Mouse (Mus musculus) C2C12 (cell line): Measurements from ENCODE around the gene E330017A01Rik. TPM values are rescaled to one million over a fixed set of nuclear protein-coding genes. Genes with fewer than 3 reads are reported as not detected.

Experiments used
- H3K27me3 ChIP-seq: one replicate; pipeline ENCODE4 v1.6.1; 2011; ENCODE audit not compliant: control insufficient read depth, insufficient read depth, insufficient read length
- H3K36me3 ChIP-seq: one replicate; pipeline ENCODE4 v1.6.1; 2011; ENCODE audit not compliant: control insufficient read depth, insufficient read depth
- H3K4me3 ChIP-seq: one replicate; pipeline ENCODE4 v1.5.1; 2011; ENCODE audit warnings: mild to moderate bottlenecking, control low read depth; ENCODE audit not compliant: poor library complexity, insufficient read depth, severe bottlenecking
- H3K79me2 ChIP-seq: one replicate; pipeline ENCODE4 v1.6.1; 2011; ENCODE audit not compliant: control insufficient read depth, insufficient read depth
- H3K79me3 ChIP-seq: one replicate; pipeline ENCODE4 v1.6.1; 2011; ENCODE audit warnings: low read depth, control low read depth
- H3ac ChIP-seq: one replicate; pipeline ENCODE3; 2011; ENCODE audit warnings: low read depth; ENCODE audit not compliant: control insufficient read depth, insufficient read length
- CEBPB ChIP-seq: IDR thresholded peaks from one replicate; pipeline ENCODE4 v1.6.1; 2011; ENCODE audit warnings: low read depth, mild to moderate bottlenecking, control low read depth, moderate library complexity
- CTCF ChIP-seq: IDR thresholded peaks from one replicate; pipeline ENCODE4 v1.5.1; 2011; ENCODE audit not compliant: control insufficient read depth, insufficient read depth, insufficient read length
- FOSL1 ChIP-seq: IDR thresholded peaks from one replicate; pipeline ENCODE4 v1.8.0; 2011; ENCODE audit warnings: mild to moderate bottlenecking, low read length; ENCODE audit not compliant: poor library complexity, insufficient read depth, severe bottlenecking
- MAX ChIP-seq: IDR thresholded peaks from one replicate; pipeline ENCODE4 v1.6.1; 2011; ENCODE audit warnings: mild to moderate bottlenecking, control low read depth
- MYOD1 ChIP-seq: IDR thresholded peaks from one replicate; pipeline ENCODE4 v1.6.1; 2011; ENCODE audit warnings: low read depth; ENCODE audit not compliant: control insufficient read depth, insufficient read length
- MYOG ChIP-seq: IDR thresholded peaks from one replicate; pipeline ENCODE4 v1.6.1; 2011; ENCODE audit not compliant: control insufficient read depth, insufficient read length; ENCODE audit errors: extremely low read depth
- USF1 ChIP-seq: IDR thresholded peaks from one replicate; pipeline ENCODE4 v1.6.1; 2011; ENCODE audit warnings: low read depth, mild to moderate bottlenecking, control low read depth, moderate library complexity
- polyA plus RNA-seq: library from polyadenylated mRNA; unstranded; fragments of >200 nt; fragmentation: generic; extraction: Trizol; gene quantifications from one replicate; pipeline ENCODE4 v1.2.1, GENCODE M21; 2012; ENCODE audit warnings: missing spikeins

The E330017A01Rik gene
- polyA plus RNA-seq, 1 experiment: not detected

GRCm38 (mm10) chr16:58612969-58613368, 25.6 kb downstream of the E330017A01Rik start:
- H3K79me3 ChIP-seq: no peaks in the 10 kb centered on the region
- H3K4me3 ChIP-seq: no peak overlapping the region
- H3K27me3 ChIP-seq: no peaks in the 10 kb centered on the region
- H3ac ChIP-seq: no peak overlapping the region
- no peaks in the 10 kb centered on the region for H3K36me3 ChIP-seq
- TF ChIP-seq CTCF (no peak), USF1 (no peak), MAX (no peak), MYOD1 (no peak)
- no peaks in the 10 kb centered on the region for H3K79me2 ChIP-seq

- Histone ChIP-seq H3K79me2 (no peaks in the 10 kb centered on the region), H3ac (no peak overlapping the region), H3K4me3 (no peak overlapping the region), H3K36me3 (no peaks in the 10 kb centered on the region), H3K27me3 (no peaks in the 10 kb centered on the region), H3K79me3 (no peaks in the 10 kb centered on the region)
- TF ChIP-seq MYOD1 (no peak), CTCF (no peak), USF1 (no peak), MAX (no peak), CEBPB (no peak), MYOG (no peak), FOSL1 (no peak)
Observed at GRCm38 (mm10) chr16:58607101-58607500, 31.4 kb downstream of the E330017A01Rik start.

GRCm38 (mm10) chr16:58604680-58605079, 33.9 kb downstream of the E330017A01Rik start:
- Histone ChIP-seq H3K79me2 (no peaks in the 10 kb centered on the region), H3K4me3 (no peak overlapping the region), H3ac (no peak overlapping the region), H3K79me3 (no peaks in the 10 kb centered on the region), H3K27me3 (no peaks in the 10 kb centered on the region), H3K36me3 (no peaks in the 10 kb centered on the region)
- TF ChIP-seq FOSL1: no peak
- no peak for TF ChIP-seq CEBPB
- no peak for TF ChIP-seq USF1
- TF ChIP-seq MYOG: no peak
- TF ChIP-seq CTCF: no peak
- no peak for TF ChIP-seq MYOD1
- TF ChIP-seq MAX: no peak

- Histone ChIP-seq H3K79me2 (no peaks in the 10 kb centered on the region), H3K36me3 (no peaks in the 10 kb centered on the region)
- TF ChIP-seq USF1: no peak
- no peak for TF ChIP-seq CEBPB
- no peak for TF ChIP-seq MYOD1
- TF ChIP-seq MAX: no peak
- no peak for TF ChIP-seq FOSL1
- no peak for TF ChIP-seq MYOG
- no peak for TF ChIP-seq CTCF
Observed at GRCm38 (mm10) chr16:58603831-58604230, 34.7 kb downstream of the E330017A01Rik start.

DNA sequence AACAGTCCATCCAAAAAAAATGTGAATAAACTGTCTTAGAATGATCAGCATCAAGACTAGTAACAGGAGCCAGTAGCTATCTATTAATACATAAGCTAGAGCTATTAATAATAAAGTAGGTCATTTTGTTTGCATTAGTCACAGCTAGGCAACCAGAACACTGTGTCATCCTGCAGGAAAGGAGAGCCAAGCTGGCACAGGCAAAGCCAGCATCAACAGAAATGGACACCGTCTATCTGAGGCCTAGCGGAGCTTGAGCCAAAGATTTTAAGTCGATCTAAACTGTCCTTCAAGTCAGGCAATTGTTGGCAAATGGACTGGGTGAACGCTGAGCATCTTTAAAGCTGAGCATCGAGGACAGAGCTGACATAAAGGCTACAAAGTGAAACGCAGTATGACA, 37.7 kb downstream of the E330017A01Rik start:
- Histone ChIP-seq H3K27me3 (no peaks in the 10 kb centered on the region), H3ac (no peak overlapping the region), H3K79me3 (no peaks in the 10 kb centered on the region), H3K79me2 (no peaks in the 10 kb centered on the region), H3K4me3 (no peak overlapping the region), H3K36me3 (no peaks in the 10 kb centered on the region)
- TF ChIP-seq CTCF (no peak), CEBPB (no peak), FOSL1 (no peak), MYOD1 (no peak), MYOG (no peak), USF1 (no peak)

More at GRCm38 (mm10) chr16:58603831-58604230, 34.7 kb downstream of the E330017A01Rik start:
- Histone ChIP-seq H3K27me3 (no peaks in the 10 kb centered on the region), H3ac (no peak overlapping the region), H3K79me3 (no peaks in the 10 kb centered on the region), H3K4me3 (no peak overlapping the region)

DNA sequence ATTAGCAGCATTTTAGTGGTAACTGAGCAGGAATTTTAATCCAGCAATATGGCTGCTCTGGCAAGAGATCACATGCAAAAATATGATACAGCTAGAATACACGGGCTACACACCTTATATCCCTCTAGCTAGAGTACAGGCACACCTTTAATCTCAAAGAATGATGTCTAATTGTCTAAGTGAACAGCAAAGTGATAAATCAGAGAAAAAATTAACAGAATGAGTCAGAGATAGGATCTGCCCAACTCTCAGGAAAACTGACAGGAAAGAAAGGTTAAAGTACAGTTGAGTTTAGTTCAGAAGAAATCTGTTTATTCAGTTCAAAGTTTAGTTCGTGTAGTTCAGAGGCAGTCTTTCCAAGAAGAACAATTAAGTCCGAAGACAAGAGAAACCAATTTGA, 47.2 kb downstream of the E330017A01Rik start:
- Histone ChIP-seq H3K27me3 (no peaks in the 10 kb centered on the region), H3K36me3 (no peaks in the 10 kb centered on the region), H3K4me3 (no peak overlapping the region), H3K79me3 (no peaks in the 10 kb centered on the region), H3ac (no peak overlapping the region), H3K79me2 (no peaks in the 10 kb centered on the region)
- no peak for TF ChIP-seq CEBPB
- TF ChIP-seq FOSL1: no peak
- no peak for TF ChIP-seq MAX
- TF ChIP-seq MYOG: no peak
- TF ChIP-seq CTCF: no peak
- TF ChIP-seq MYOD1: no peak
- no peak for TF ChIP-seq USF1
